Mouse (Mus musculus) limb, embryonic 12.5 days (tissue): ENCODE measurements around the gene Phrf1. TPM values are rescaled to one million over a fixed set of nuclear protein-coding genes. Genes with fewer than 3 reads are reported as not detected.

Source experiments
- ATAC-seq: fragments of 200-750 bp; cut with Nextera tagmentation; 2 replicates; pipeline ENCODE4 v1.8.0; 2017; ENCODE audit warnings: low read depth, moderate TSS enrichment; ENCODE audit not compliant: insufficient number of reproducible peaks, insufficient read depth, low FRiP score, low TSS enrichment
- H3K27ac ChIP-seq: fragments of 300-500 bp; sonication (generic); 2 replicates; pipeline ENCODE4 v1.5.1; 2016; ENCODE audit warnings: mild to moderate bottlenecking, moderate library complexity
- H3K27me3 ChIP-seq: fragments of 300-500 bp; sonication (generic); 2 replicates; pipeline ENCODE4 v1.6.1; 2016; ENCODE audit warnings: mild to moderate bottlenecking, moderate library complexity
- H3K36me3 ChIP-seq: fragments of 300-500 bp; sonication (generic); 2 replicates; pipeline ENCODE4 v1.6.1; 2016; ENCODE audit warnings: mild to moderate bottlenecking, moderate library complexity
- H3K4me1 ChIP-seq: fragments of 300-500 bp; sonication (generic); replicated peaks from 2 replicates; pipeline ENCODE4 v1.6.1; 2016
- H3K4me2 ChIP-seq: fragments of 300-500 bp; sonication (generic); 2 replicates; pipeline ENCODE4 v1.6.1; 2016; ENCODE audit warnings: mild to moderate bottlenecking, moderate library complexity
- H3K4me3 ChIP-seq: fragments of 300-500 bp; sonication (generic); replicated peaks from 2 replicates; pipeline ENCODE4 v1.5.1; 2016; ENCODE audit warnings: mild to moderate bottlenecking
- H3K9ac ChIP-seq: fragments of 300-500 bp; sonication (generic); replicated peaks from 2 replicates; pipeline ENCODE4 v1.6.1; 2016; ENCODE audit warnings: mild to moderate bottlenecking, moderate library complexity
- H3K9me3 ChIP-seq: fragments of 300-500 bp; sonication (generic); 2 replicates; pipeline ENCODE4 v1.6.1; 2016; ENCODE audit warnings: mild to moderate bottlenecking, moderate library complexity
- WGBS: fragments of 180-500 bp; shearing (Covaris S2); methylation state at CpG from one replicate; pipeline ENCODE4 v1.1.7; 2016; 5-methylcytosine and 5-hydroxymethylcytosine counted together
- polyA plus RNA-seq: library from polyadenylated mRNA; unstranded; fragments of >200 nt; fragmentation: Nextera tagmentation; extraction: Ambion mirVana; gene quantifications from 2 replicates; pipeline ENCODE4 v1.2.1, GENCODE M21; 2016

Gene Phrf1
- polyA plus RNA-seq, 1 experiment from 2014 or later, result 95.8 TPM

- Histone ChIP-seq H3K27me3 (no peaks in the 10 kb centered on the region), H3K4me1 (peaks cover 27% of the 10 kb centered on the region), H3K9me3 (no peaks in the 10 kb centered on the region), H3K27ac (peak within 1 kb of the TSS; percentile 91), H3K9ac (peak within 1 kb of the TSS; percentile 74), H3K36me3 (peaks cover 19% of the 10 kb centered on the region), H3K4me2 (peak within 1 kb of the TSS; percentile 89), H3K4me3 (peak within 1 kb of the TSS; percentile 65)
- WGBS, result 95% methylated on average over 11 of the region's 11 CpGs
- ATAC-seq, result no peak
Observed at GRCm38 (mm10) chr7:141213605-141214235, 14.9 kb upstream of the Phrf1 start, which contains the start of gene Lmntd2. Lmntd2 (minus strand) TSS chr7:141214080.

GRCm38 (mm10) chr7:141214310-141214709, 14.3 kb upstream of the Phrf1 start:
- WGBS, result 69% methylated on average over 3 of the region's 3 CpGs
- H3K4me2 ChIP-seq, result peak overlapping the region; percentile 89; the same call in 1 of the 2 replicates

GRCm38 (mm10) chr7:141215101-141215879, 13.3 kb upstream of the Phrf1 start, which contains the start of gene Rassf7:
Rassf7 (plus strand) TSS chr7:141215860.
- peak within 1 kb of the TSS; percentile 89 for H3K4me2 ChIP-seq
- under 1% methylated on average over 41 of the region's 41 CpGs for WGBS
- H3K4me1 ChIP-seq, result peaks cover 27% of the 10 kb centered on the region
- H3K9ac ChIP-seq, result peak within 1 kb of the TSS; percentile 74
- no peaks in the 10 kb centered on the region for H3K9me3 ChIP-seq
- ATAC-seq, result peak; percentile 92
- peak within 1 kb of the TSS; percentile 91 for H3K27ac ChIP-seq
- no peaks in the 10 kb centered on the region for H3K27me3 ChIP-seq
- H3K4me3 ChIP-seq, result peak within 1 kb of the TSS; percentile 65
- peaks cover 34% of the 10 kb centered on the region for H3K36me3 ChIP-seq

More at GRCm38 (mm10) chr7:141214310-141214709, 14.3 kb upstream of the Phrf1 start:
- Histone ChIP-seq H3K36me3 (peaks cover 24% of the 10 kb centered on the region), H3K9ac (peak overlapping the region; percentile 74; the same call in 1 of the 2 replicates), H3K9me3 (no peaks in the 10 kb centered on the region), H3K4me3 (no peak overlapping the region), H3K27me3 (no peaks in the 10 kb centered on the region), H3K4me1 (peaks cover 27% of the 10 kb centered on the region), H3K27ac (peak overlapping the region; percentile 91)
- ATAC-seq, result no peak

GRCm38 (mm10) chr7:141215880-141216733, 12.5 kb upstream of the Phrf1 start:
- ATAC-seq, result peak; percentile 61
- Histone ChIP-seq H3K27me3 (no peaks in the 10 kb centered on the region), H3K36me3 (peaks cover 31% of the 10 kb centered on the region), H3K4me2 (peak overlapping the region; percentile 89), H3K4me1 (peaks cover 33% of the 10 kb centered on the region), H3K4me3 (peak overlapping the region; percentile 65), H3K9me3 (no peaks in the 10 kb centered on the region), H3K27ac (peak overlapping the region; percentile 82), H3K9ac (peak overlapping the region; percentile 67)
- WGBS, result under 1% methylated on average over 42 of the region's 42 CpGs

GRCm38 (mm10) chr7:141216894-141217293, 11.7 kb upstream of the Phrf1 start:
- peak overlapping the region; percentile 65 for H3K4me3 ChIP-seq
- peak overlapping the region; percentile 82; the same call in 1 of the 2 replicates for H3K27ac ChIP-seq
- H3K9me3 ChIP-seq, result no peaks in the 10 kb centered on the region
- ATAC-seq, result no peak
- peak overlapping the region; percentile 89 for H3K4me2 ChIP-seq
- no peaks in the 10 kb centered on the region for H3K27me3 ChIP-seq
- peak overlapping the region; percentile 34; the same call in 1 of the 2 replicates for H3K9ac ChIP-seq
- H3K36me3 ChIP-seq, result peaks cover 31% of the 10 kb centered on the region
- WGBS, result 91% methylated on average over 11 of the region's 11 CpGs
- H3K4me1 ChIP-seq, result peaks cover 36% of the 10 kb centered on the region

- no peak overlapping the region for H3K4me3 ChIP-seq
- no peak for ATAC-seq
- H3K9me3 ChIP-seq, result no peaks in the 10 kb centered on the region
- peaks cover 31% of the 10 kb centered on the region for H3K36me3 ChIP-seq
- H3K9ac ChIP-seq, result 0 out of 2 replicates have a peak overlapping the region, but pooled peaks have one; percentile 34
- no peaks in the 10 kb centered on the region for H3K27me3 ChIP-seq
- no peak overlapping the region for H3K4me2 ChIP-seq
- 89% methylated on average over 17 of the region's 17 CpGs for WGBS
- peaks cover 41% of the 10 kb centered on the region for H3K4me1 ChIP-seq
- H3K27ac ChIP-seq, result 0 out of 2 replicates have a peak overlapping the region, but pooled peaks have one; percentile 23
Observed at GRCm38 (mm10) chr7:141217343-141218013, 11.1 kb upstream of the Phrf1 start.

- Histone ChIP-seq H3K27me3 (no peaks in the 10 kb centered on the region), H3K27ac (no peak overlapping the region), H3K36me3 (peaks cover 31% of the 10 kb centered on the region), H3K4me2 (no peak overlapping the region), H3K4me3 (no peak overlapping the region), H3K9me3 (no peaks in the 10 kb centered on the region), H3K9ac (no peak overlapping the region), H3K4me1 (peaks cover 44% of the 10 kb centered on the region)
- no peak for ATAC-seq
- 85% methylated on average over 3 of the region's 3 CpGs for WGBS
Observed at GRCm38 (mm10) chr7:141218141-141218540, 10.4 kb upstream of the Phrf1 start.

- Histone ChIP-seq H3K9ac (0 out of 2 replicates have a peak overlapping the region, but pooled peaks have one; percentile 12), H3K9me3 (no peaks in the 10 kb centered on the region), H3K27me3 (no peaks in the 10 kb centered on the region), H3K36me3 (peaks cover 31% of the 10 kb centered on the region), H3K4me1 (peaks cover 44% of the 10 kb centered on the region), H3K4me3 (no peak overlapping the region), H3K27ac (no peak overlapping the region), H3K4me2 (no peak overlapping the region)
- ATAC-seq, result no peak
- WGBS, result 81% methylated on average over 5 of the region's 5 CpGs
Observed at GRCm38 (mm10) chr7:141218557-141219133, 9.9 kb upstream of the Phrf1 start.

- Histone ChIP-seq H3K9ac (no peak overlapping the region), H3K4me1 (peaks cover 39% of the 10 kb centered on the region), H3K9me3 (no peaks in the 10 kb centered on the region), H3K27ac (no peak overlapping the region), H3K36me3 (peaks cover 31% of the 10 kb centered on the region), H3K4me3 (no peak overlapping the region), H3K4me2 (no peak overlapping the region), H3K27me3 (no peaks in the 10 kb centered on the region)
- ATAC-seq, result no peak
- 85% methylated on average over 1 of the region's 1 CpGs for WGBS
Observed at GRCm38 (mm10) chr7:141219558-141220099, 9.0 kb upstream of the Phrf1 start.

GRCm38 (mm10) chr7:141220377-141220776, 8.2 kb upstream of the Phrf1 start:
- H3K27ac ChIP-seq, result 0 out of 2 replicates have a peak overlapping the region, but pooled peaks have one; percentile 82
- peak overlapping the region; percentile 57; the same call in 1 of the 2 replicates for H3K4me3 ChIP-seq
- H3K4me2 ChIP-seq, result peak overlapping the region; percentile 91
- ATAC-seq, result no peak
- peak overlapping the region; percentile 70; the same call in 1 of the 2 replicates for H3K9ac ChIP-seq
- WGBS, result 81% methylated on average over 1 of the region's 1 CpGs
- H3K4me1 ChIP-seq, result peaks cover 33% of the 10 kb centered on the region
- H3K36me3 ChIP-seq, result peaks cover 31% of the 10 kb centered on the region
- H3K27me3 ChIP-seq, result no peaks in the 10 kb centered on the region
- H3K9me3 ChIP-seq, result no peaks in the 10 kb centered on the region
